Mouse (Mus musculus): ENCODE data around the gene Taar7f. TPM values are rescaled to one million over a fixed set of nuclear protein-coding genes. Genes with fewer than 3 reads are reported as not detected.
A peak's percentile ranks its signal among the peaks of the same experiment; 100 is the strongest.
"Not testable (repeated sequence)": the region's sequence is repeated elsewhere in the genome, so short reads cannot be mapped to it uniquely, and the experiment has no call there.

The Taar7f gene
- polyA plus RNA-seq, 1 experiment from 2014 or later = not detected

DNA sequence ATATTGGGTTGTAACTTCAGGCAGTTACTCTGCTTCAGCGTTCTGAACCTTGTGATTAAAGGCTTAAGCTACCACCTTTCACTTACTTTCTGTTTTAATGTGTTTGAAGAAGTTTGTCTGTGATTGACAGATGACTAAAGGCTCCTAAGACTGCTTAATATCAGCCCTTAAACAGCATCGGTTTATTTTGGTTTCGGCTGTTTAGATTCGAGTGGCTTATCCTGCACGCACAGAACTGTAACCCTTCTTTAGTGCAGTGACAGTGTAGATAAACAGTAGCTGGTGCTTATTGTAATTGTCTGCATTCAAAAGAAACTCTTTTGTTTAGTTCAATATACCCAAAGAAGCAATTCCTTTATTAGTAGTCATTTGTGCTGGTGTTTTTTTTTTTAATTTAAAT is 2.7 kb downstream of the Taar7f start:
- no peak overlapping the region for H3K4me3 ChIP-seq (ENCODE audit: low read depth, low read length)
- no peaks in the 10 kb centered on the region for H3K9me3 ChIP-seq (ENCODE audit: control insufficient read depth, low read depth, low read length)
- no peaks in the 10 kb centered on the region for H3K36me3 ChIP-seq (ENCODE audit: control insufficient read depth, insufficient read depth, low read length)
- H3K9ac ChIP-seq (replicated peaks; ENCODE audit: low read depth, low read length) = no peak overlapping the region
- no peaks in the 10 kb centered on the region for H3K4me1 ChIP-seq (ENCODE audit: control insufficient read depth, insufficient read depth, low read length)
- H3K27ac ChIP-seq (ENCODE audit: low read length) = no peak overlapping the region
- H3K27me3 ChIP-seq (ENCODE audit: control insufficient read depth, insufficient read depth, low read length) = no peaks in the 10 kb centered on the region
- WGBS = 39% methylated on average over 5 of the region's 5 CpGs
- no peak overlapping the region for H3K4me2 ChIP-seq (replicated peaks; ENCODE audit: low read depth, low read length)
- ATAC-seq (ENCODE audit: insufficient number of reproducible peaks, insufficient read depth, low FRiP score, low read depth) = no peak

- Histone ChIP-seq H3K27me3 (ENCODE audit: control insufficient read depth, insufficient read depth, low read length) (no peaks in the 10 kb centered on the region), H3K4me2 (replicated peaks; ENCODE audit: low read depth, low read length) (no peak overlapping the region), H3K4me3 (ENCODE audit: low read depth, low read length) (no peak overlapping the region), H3K9me3 (ENCODE audit: control insufficient read depth, low read depth, low read length) (no peaks in the 10 kb centered on the region), H3K4me1 (ENCODE audit: control insufficient read depth, insufficient read depth, low read length) (no peaks in the 10 kb centered on the region), H3K36me3 (ENCODE audit: control insufficient read depth, insufficient read depth, low read length) (no peaks in the 10 kb centered on the region), H3K27ac (ENCODE audit: low read length) (no peak overlapping the region), H3K9ac (replicated peaks; ENCODE audit: low read depth, low read length) (no peak overlapping the region)
- 87% methylated on average over 3 of the region's 3 CpGs for WGBS
- no peak for ATAC-seq (ENCODE audit: insufficient number of reproducible peaks, insufficient read depth, low FRiP score, low read depth)
These were observed 9.7 kb downstream of the Taar7f start for GRCm38 (mm10) chr10:24058986-24059385.

GRCm38 (mm10) chr10:24074751-24075150 is 25.4 kb downstream of the Taar7f start:
- H3K4me2 ChIP-seq (replicated peaks; ENCODE audit: low read depth, low read length); H3K9me3 ChIP-seq (ENCODE audit: control insufficient read depth, low read depth, low read length); H3K4me1 ChIP-seq (ENCODE audit: control insufficient read depth, insufficient read depth, low read length); H3K27ac ChIP-seq (ENCODE audit: low read length); H3K27me3 ChIP-seq (ENCODE audit: control insufficient read depth, insufficient read depth, low read length); H3K36me3 ChIP-seq (ENCODE audit: control insufficient read depth, insufficient read depth, low read length); ATAC-seq (ENCODE audit: insufficient number of reproducible peaks, insufficient read depth, low FRiP score, low read depth); H3K9ac ChIP-seq (replicated peaks; ENCODE audit: low read depth, low read length); H3K4me3 ChIP-seq (ENCODE audit: low read depth, low read length): not testable (repeated sequence)
- WGBS = 38% methylated on average over 2 of the region's 2 CpGs

- not testable (repeated sequence) for H3K36me3 ChIP-seq (ENCODE audit: control insufficient read depth, insufficient read depth, low read length); H3K4me2 ChIP-seq (replicated peaks; ENCODE audit: low read depth, low read length); H3K27me3 ChIP-seq (ENCODE audit: control insufficient read depth, insufficient read depth, low read length); H3K9ac ChIP-seq (replicated peaks; ENCODE audit: low read depth, low read length); ATAC-seq (ENCODE audit: insufficient number of reproducible peaks, insufficient read depth, low FRiP score, low read depth); H3K4me3 ChIP-seq (ENCODE audit: low read depth, low read length); H3K27ac ChIP-seq (ENCODE audit: low read length); H3K4me1 ChIP-seq (ENCODE audit: control insufficient read depth, insufficient read depth, low read length); H3K9me3 ChIP-seq (ENCODE audit: control insufficient read depth, low read depth, low read length)
- WGBS = 89% methylated on average over 2 of the region's 4 CpGs
These were observed 26.9 kb downstream of the Taar7f start, which contains the start of gene Taar8a for GRCm38 (mm10) chr10:24076200-24076599. Taar8a (plus strand) TSS chr10:24076500.

- H3K4me1 ChIP-seq (ENCODE audit: control insufficient read depth, insufficient read depth, low read length) = no peaks in the 10 kb centered on the region
- no peak for ATAC-seq (ENCODE audit: insufficient number of reproducible peaks, insufficient read depth, low FRiP score, low read depth)
- no peak overlapping the region for H3K9ac ChIP-seq (replicated peaks; ENCODE audit: low read depth, low read length)
- H3K27ac ChIP-seq (ENCODE audit: low read length) = no peak overlapping the region
- H3K9me3 ChIP-seq (ENCODE audit: control insufficient read depth, low read depth, low read length) = no peaks in the 10 kb centered on the region
- no peak overlapping the region for H3K4me2 ChIP-seq (replicated peaks; ENCODE audit: low read depth, low read length)
- no peaks in the 10 kb centered on the region for H3K27me3 ChIP-seq (ENCODE audit: control insufficient read depth, insufficient read depth, low read length)
- H3K36me3 ChIP-seq (ENCODE audit: control insufficient read depth, insufficient read depth, low read length) = no peaks in the 10 kb centered on the region
- no peak overlapping the region for H3K4me3 ChIP-seq (ENCODE audit: low read depth, low read length)
- WGBS = 31% methylated on average over 3 of the region's 3 CpGs
These were observed 30.9 kb downstream of the Taar7f start for GRCm38 (mm10) chr10:24080166-24080565.

DNA sequence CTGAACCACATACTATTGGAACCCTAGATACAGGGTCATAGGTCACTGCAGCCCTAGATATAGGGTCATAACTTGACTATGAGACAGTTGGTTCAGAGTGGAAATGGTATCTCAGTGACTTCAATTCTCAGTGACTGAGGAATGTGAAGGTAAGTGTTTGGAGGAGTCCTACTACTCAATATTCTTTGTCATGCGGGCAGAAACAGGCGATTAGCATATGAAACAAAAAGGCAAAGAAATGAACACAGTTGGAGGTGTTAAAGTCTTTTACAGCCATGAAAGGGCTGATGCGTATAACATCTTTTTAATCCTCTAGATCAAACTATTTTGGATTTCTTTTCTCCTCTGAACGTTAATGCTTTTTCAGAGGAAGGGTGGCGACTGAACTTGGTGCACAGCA is 36.6 kb downstream of the Taar7f start:
- Histone ChIP-seq H3K27me3 (ENCODE audit: control insufficient read depth, insufficient read depth, low read length) (no peaks in the 10 kb centered on the region), H3K4me3 (ENCODE audit: low read depth, low read length) (no peak overlapping the region), H3K27ac (ENCODE audit: low read length) (no peak overlapping the region), H3K36me3 (ENCODE audit: control insufficient read depth, insufficient read depth, low read length) (no peaks in the 10 kb centered on the region), H3K4me2 (replicated peaks; ENCODE audit: low read depth, low read length) (no peak overlapping the region), H3K4me1 (ENCODE audit: control insufficient read depth, insufficient read depth, low read length) (no peaks in the 10 kb centered on the region), H3K9ac (replicated peaks; ENCODE audit: low read depth, low read length) (no peak overlapping the region), H3K9me3 (ENCODE audit: control insufficient read depth, low read depth, low read length) (no peaks in the 10 kb centered on the region)
- 70% methylated on average over 5 of the region's 5 CpGs for WGBS
- no peak for ATAC-seq (ENCODE audit: insufficient number of reproducible peaks, insufficient read depth, low FRiP score, low read depth)

DNA sequence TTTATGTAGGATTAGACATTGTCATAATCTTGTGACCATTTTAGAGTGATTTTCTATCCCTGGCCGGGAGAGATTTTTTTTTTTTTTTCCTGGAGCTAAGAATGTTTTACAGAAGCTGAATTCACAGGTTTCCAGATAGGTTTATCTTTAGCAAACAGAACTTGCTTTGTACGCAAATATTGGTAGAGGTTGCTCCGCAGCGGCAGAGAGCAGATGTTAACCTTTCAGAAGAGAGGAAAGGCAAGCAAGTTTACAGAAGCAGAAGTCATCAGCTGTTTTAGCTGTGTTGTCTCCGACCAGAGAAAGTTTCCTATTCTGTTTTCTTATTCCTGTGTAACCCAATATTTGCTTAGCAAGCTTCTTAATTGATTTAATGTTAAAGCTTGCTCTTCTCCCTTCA is 37.2 kb downstream of the Taar7f start:
- 53% methylated on average over 5 of the region's 5 CpGs for WGBS
- H3K4me1 ChIP-seq (ENCODE audit: control insufficient read depth, insufficient read depth, low read length) = no peaks in the 10 kb centered on the region
- H3K9me3 ChIP-seq (ENCODE audit: control insufficient read depth, low read depth, low read length) = no peaks in the 10 kb centered on the region
- no peak overlapping the region for H3K4me3 ChIP-seq (ENCODE audit: low read depth, low read length)
- no peaks in the 10 kb centered on the region for H3K36me3 ChIP-seq (ENCODE audit: control insufficient read depth, insufficient read depth, low read length)
- no peak overlapping the region for H3K27ac ChIP-seq (ENCODE audit: low read length)
- H3K27me3 ChIP-seq (ENCODE audit: control insufficient read depth, insufficient read depth, low read length) = no peaks in the 10 kb centered on the region
- no peak overlapping the region for H3K4me2 ChIP-seq (replicated peaks; ENCODE audit: low read depth, low read length)
- H3K9ac ChIP-seq (replicated peaks; ENCODE audit: low read depth, low read length) = no peak overlapping the region
- 0 out of 2 replicates have a peak, but pooled peaks have one; percentile 56 for ATAC-seq (ENCODE audit: insufficient number of reproducible peaks, insufficient read depth, low FRiP score, low read depth)

DNA sequence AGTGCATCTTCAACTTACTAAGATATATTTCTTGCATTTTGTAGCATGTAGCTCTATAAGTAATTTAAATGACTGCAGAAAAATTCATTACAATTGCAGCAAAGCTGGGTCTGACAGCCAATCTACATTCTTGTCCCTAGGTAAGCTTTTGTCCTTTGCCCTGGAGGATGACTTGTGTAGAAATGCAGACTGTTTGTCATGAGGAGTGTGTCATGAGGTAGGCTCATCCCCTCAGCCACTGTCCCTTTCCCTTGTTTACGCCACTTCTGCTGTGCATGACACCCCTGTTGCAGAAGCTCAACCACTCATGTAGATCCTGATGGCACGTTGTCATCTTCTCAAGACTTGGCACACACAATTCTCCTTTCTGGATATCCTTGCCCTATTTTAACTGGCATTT is 37.9 kb downstream of the Taar7f start:
- ATAC-seq (ENCODE audit: insufficient number of reproducible peaks, insufficient read depth, low FRiP score, low read depth) = no peak
- Histone ChIP-seq H3K4me1 (ENCODE audit: control insufficient read depth, insufficient read depth, low read length) (no peaks in the 10 kb centered on the region), H3K27me3 (ENCODE audit: control insufficient read depth, insufficient read depth, low read length) (no peaks in the 10 kb centered on the region), H3K9ac (replicated peaks; ENCODE audit: low read depth, low read length) (no peak overlapping the region), H3K4me3 (ENCODE audit: low read depth, low read length) (no peak overlapping the region), H3K36me3 (ENCODE audit: control insufficient read depth, insufficient read depth, low read length) (no peaks in the 10 kb centered on the region), H3K27ac (ENCODE audit: low read length) (no peak overlapping the region; the same call in 1 of the 2 replicates), H3K4me2 (replicated peaks; ENCODE audit: low read depth, low read length) (no peak overlapping the region), H3K9me3 (ENCODE audit: control insufficient read depth, low read depth, low read length) (no peaks in the 10 kb centered on the region)
- WGBS = 93% methylated on average over 2 of the region's 2 CpGs

DNA sequence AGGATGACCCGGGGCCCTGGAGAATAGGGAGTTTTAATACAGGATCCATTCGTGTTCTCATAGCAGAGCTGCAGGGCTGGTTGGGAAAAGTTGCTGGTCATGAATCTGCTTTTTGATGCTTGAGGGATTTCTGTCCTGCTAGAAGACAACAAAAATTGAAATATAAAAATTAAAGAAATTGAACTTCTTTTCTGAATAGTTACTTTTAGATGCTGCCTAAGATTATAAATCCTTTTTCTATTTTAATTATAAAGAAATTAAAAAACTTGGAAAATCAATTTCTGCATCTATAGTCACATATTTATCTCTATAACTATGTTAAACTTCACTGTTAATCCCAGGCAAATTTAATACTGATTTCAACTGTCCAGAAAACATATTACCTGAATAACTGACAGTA is 42.9 kb downstream of the Taar7f start, which contains the start of gene Taar8b:
Gene Taar8b, minus strand, starts transcription at position 101 of the 400 bp plus-strand sequence.
- Histone ChIP-seq H3K27me3 (ENCODE audit: control insufficient read depth, insufficient read depth, low read length) (no peaks in the 10 kb centered on the region), H3K27ac (ENCODE audit: low read length) (no peak within 1 kb of the TSS), H3K36me3 (ENCODE audit: control insufficient read depth, insufficient read depth, low read length) (no peaks in the 10 kb centered on the region), H3K9me3 (ENCODE audit: control insufficient read depth, low read depth, low read length) (no peaks in the 10 kb centered on the region), H3K4me1 (ENCODE audit: control insufficient read depth, insufficient read depth, low read length) (no peaks in the 10 kb centered on the region), H3K4me3 (ENCODE audit: low read depth, low read length) (no peak within 1 kb of the TSS), H3K9ac (replicated peaks; ENCODE audit: low read depth, low read length) (no peak within 1 kb of the TSS), H3K4me2 (replicated peaks; ENCODE audit: low read depth, low read length) (no peak within 1 kb of the TSS)
- no peak for ATAC-seq (ENCODE audit: insufficient number of reproducible peaks, insufficient read depth, low FRiP score, low read depth)
- WGBS = 73% methylated on average over 2 of the region's 2 CpGs
